Mouse (Mus musculus) forebrain, embryonic 16.5 days (tissue): ENCODE data around the gene Myh7b. TPM values are rescaled to one million over a fixed set of nuclear protein-coding genes. Genes with fewer than 3 reads are reported as not detected.
A peak's percentile ranks its signal among the peaks of the same experiment; 100 is the strongest.

Experiments used
- ATAC-seq: fragments of 200-750 bp; cut with Nextera tagmentation; 2 replicates; pipeline ENCODE4 v1.8.0; 2017; ENCODE audit warnings: mild to moderate bottlenecking, moderate library complexity
- H3K27ac ChIP-seq: fragments of 300-500 bp; sonication (generic); 2 replicates; pipeline ENCODE4 v1.5.1; 2014; ENCODE audit warnings: low read length, control low read depth
- H3K27me3 ChIP-seq: fragments of 300-500 bp; sonication (generic); replicated peaks from 2 replicates; pipeline ENCODE4 v1.6.1; 2014; ENCODE audit warnings: low read length; ENCODE audit not compliant: control insufficient read depth, insufficient read depth
- H3K36me3 ChIP-seq: fragments of 300-500 bp; sonication (generic); 2 replicates; pipeline ENCODE4 v1.6.1; 2014; ENCODE audit not compliant: control insufficient read depth, insufficient read depth
- H3K4me1 ChIP-seq: fragments of 300-500 bp; sonication (generic); replicated peaks from 2 replicates; pipeline ENCODE4 v1.6.1; 2014; ENCODE audit warnings: low read length; ENCODE audit not compliant: control insufficient read depth, insufficient read depth
- H3K4me2 ChIP-seq: fragments of 300-500 bp; sonication (generic); 2 replicates; pipeline ENCODE4 v1.6.1; 2014; ENCODE audit warnings: mild to moderate bottlenecking, low read length, control low read depth
- H3K4me3 ChIP-seq: fragments of 300-500 bp; sonication (generic); replicated peaks from 2 replicates; pipeline ENCODE4 v1.5.1; 2014; ENCODE audit warnings: mild to moderate bottlenecking, low read length, control low read depth
- H3K9ac ChIP-seq: fragments of 300-500 bp; sonication (generic); replicated peaks from 2 replicates; pipeline ENCODE4 v1.6.1; 2014; ENCODE audit warnings: low read depth, low read length, control low read depth
- H3K9me3 ChIP-seq: fragments of 300-500 bp; sonication (generic); 2 replicates; pipeline ENCODE4 v1.6.1; 2016; ENCODE audit warnings: low read length; ENCODE audit not compliant: control insufficient read depth
- WGBS: fragments of 180-500 bp; shearing (Covaris S2); extraction: QIAGEN DNeasy Blood & Tissue Kit; methylation state at CpG from one replicate; pipeline ENCODE4 v1.1.7; 2014; 5-methylcytosine and 5-hydroxymethylcytosine counted together
- microRNA counts: library from miRNA; unstranded; fragments of <30 nt; microRNA quantifications from one replicate; lab custom pipeline; 2016
- microRNA-seq: library from miRNA; unstranded; fragments of <30 nt; microRNA quantifications from one replicate; pipeline ENCODE4, GENCODE M21; 2017
- polyA plus RNA-seq: library from polyadenylated mRNA; unstranded; fragments of >200 nt; fragmentation: Nextera tagmentation; extraction: Ambion mirVana; gene quantifications from 2 replicates; pipeline ENCODE4 v1.2.1, GENCODE M21; 2015

Gene Myh7b
- polyA plus RNA-seq, 1 experiment from 2014 or later = 0.62 TPM

DNA sequence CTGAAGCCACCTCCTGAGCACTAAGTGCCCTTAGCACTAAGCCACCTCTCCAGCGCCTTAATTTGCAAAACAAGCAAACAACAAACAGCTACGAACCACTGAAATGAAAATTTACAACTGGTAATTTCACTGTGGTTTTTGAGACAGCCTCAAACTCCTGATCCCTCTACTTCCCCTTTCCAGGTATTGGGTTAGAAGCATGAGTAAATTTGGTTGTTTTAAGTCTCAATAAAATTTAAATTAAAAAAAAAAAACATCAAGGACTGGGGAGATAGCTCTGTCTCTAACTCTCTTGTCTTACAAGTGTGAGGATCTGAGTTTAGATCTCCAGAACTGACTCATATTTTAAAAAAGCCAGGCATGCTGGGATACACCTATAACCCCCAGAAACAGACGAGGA is 72.1 kb downstream of the Myh7b start:
- 73% methylated on average over 3 of the region's 3 CpGs for WGBS
- Histone ChIP-seq H3K27ac (no peak overlapping the region), H3K4me1 (no peaks in the 10 kb centered on the region), H3K4me2 (no peak overlapping the region), H3K9me3 (no peaks in the 10 kb centered on the region), H3K4me3 (no peak overlapping the region), H3K27me3 (no peaks in the 10 kb centered on the region), H3K9ac (no peak overlapping the region), H3K36me3 (no peaks in the 10 kb centered on the region)
- ATAC-seq = no peak

DNA sequence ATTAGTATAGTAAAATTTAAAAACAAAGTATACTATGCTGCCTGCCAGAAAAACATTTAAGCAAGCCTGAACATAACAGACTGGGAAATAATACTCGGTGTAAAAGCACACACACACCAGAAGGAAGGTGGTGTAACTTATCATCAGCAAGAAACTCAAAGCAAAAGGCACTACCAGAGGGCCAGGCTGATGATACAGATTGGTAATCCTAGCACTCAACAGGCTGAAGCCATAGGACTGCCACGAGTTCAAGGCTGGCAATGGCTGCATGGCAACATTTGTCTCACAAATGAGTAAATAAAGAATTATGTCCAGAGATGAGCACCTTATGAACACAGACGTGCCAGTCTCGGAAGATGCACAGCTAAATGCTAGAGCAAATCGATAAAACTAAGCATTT is 72.8 kb downstream of the Myh7b start:
- Histone ChIP-seq H3K27ac (no peak overlapping the region), H3K4me1 (no peaks in the 10 kb centered on the region; the same call in 1 of the 2 replicates), H3K27me3 (no peaks in the 10 kb centered on the region), H3K36me3 (no peaks in the 10 kb centered on the region), H3K9ac (no peak overlapping the region), H3K4me2 (no peak overlapping the region), H3K9me3 (no peaks in the 10 kb centered on the region), H3K4me3 (no peak overlapping the region)
- WGBS = 94% methylated on average over 5 of the region's 5 CpGs
- ATAC-seq = no peak

MicroRNAs within 50 kb of the gene (microRNA counts, 519-probe panel; counts per million panel counts)
- microRNA mmu-miR-499 (lab: Ali Mortazavi, UCI) = 1,355 counts per million, percentile 11 among the panel's probes with 10 or more counts

Small RNA genes lying within 50 kb of the gene (microRNA-seq; reads per million reads assigned to microRNA genes)
- 2.5 reads per million, percentile 7 among the genes with 10 or more reads in this experiment for gene Mir499

Other genes starting within 250 kb of the Myh7b start
- gene Trp53inp2, start 230.2 kb upstream of the Myh7b start, polyA plus RNA-seq = 82.1 and 83.2 TPM in 2 replicates
- 26.9 and 28.7 TPM in 2 replicates for gene Ncoa6, start 137.3 kb upstream of the Myh7b start, polyA plus RNA-seq
- 22.3 and 22.8 TPM in 2 replicates for gene Acss2, start 93.3 kb upstream of the Myh7b start, polyA plus RNA-seq
- gene Ggt7, start 93.0 kb upstream of the Myh7b start, polyA plus RNA-seq = 47.2 and 62.3 TPM in 2 replicates
- 14.1 and 15.0 TPM in 2 replicates for gene Gss, start 18.4 kb upstream of the Myh7b start, polyA plus RNA-seq
- gene Trpc4ap, start 81.2 kb downstream of the Myh7b start, polyA plus RNA-seq = 179 and 180 TPM in 2 replicates
- gene Edem2, start 118.3 kb downstream of the Myh7b start, polyA plus RNA-seq = 46.8 and 52.3 TPM in 2 replicates
- not detected in 2 replicates for gene Gm17581, start 124.7 kb downstream of the Myh7b start, polyA plus RNA-seq
- 1.8 and 2.9 TPM in 2 replicates for gene Procr, start 139.9 kb downstream of the Myh7b start, polyA plus RNA-seq
- gene Mmp24, start 164.1 kb downstream of the Myh7b start, polyA plus RNA-seq = 12.8 and 13.9 TPM in 2 replicates
- gene BC029722, start 208.2 kb downstream of the Myh7b start, polyA plus RNA-seq = 31.0 and 35.2 TPM in 2 replicates
- gene Eif6, start 215.7 kb downstream of the Myh7b start, polyA plus RNA-seq = 148 TPM in 2 replicates
- gene Fam83c, start 223.6 kb downstream of the Myh7b start, polyA plus RNA-seq = 0.42 and 0.70 TPM in 2 replicates